Mouse (Mus musculus) stomach, embryonic 16.5 days (tissue): ENCODE measurements around the gene Gm49403. TPM values are rescaled to one million over a fixed set of nuclear protein-coding genes. Genes with fewer than 3 reads are reported as not detected.

Experiments
- ATAC-seq: fragments of 200-750 bp; cut with Nextera tagmentation; 2 replicates; pipeline ENCODE4 v1.8.0; 2017; ENCODE audit warnings: moderate number of reproducible peaks, moderate TSS enrichment; ENCODE audit not compliant: insufficient read depth, low FRiP score
- H3K27ac ChIP-seq: fragments of 300-500 bp; sonication (generic); 2 replicates; pipeline ENCODE4 v1.5.1; 2014; ENCODE audit warnings: low read length
- H3K27me3 ChIP-seq: fragments of 300-500 bp; sonication (generic); 2 replicates; pipeline ENCODE4 v1.6.1; 2014; ENCODE audit warnings: low read length, control low read depth, mixed read lengths; ENCODE audit not compliant: control insufficient read depth, insufficient read depth
- H3K36me3 ChIP-seq: fragments of 300-500 bp; sonication (generic); 2 replicates; pipeline ENCODE4 v1.6.1; 2014; ENCODE audit warnings: low read length; ENCODE audit not compliant: control insufficient read depth, insufficient read depth
- H3K4me1 ChIP-seq: fragments of 300-500 bp; sonication (generic); 2 replicates; pipeline ENCODE4 v1.6.1; 2014; ENCODE audit warnings: low read length, control low read depth, mixed read lengths; ENCODE audit not compliant: control insufficient read depth, insufficient read depth
- H3K4me2 ChIP-seq: fragments of 300-500 bp; sonication (generic); 2 replicates; pipeline ENCODE4 v1.6.1; 2014; ENCODE audit warnings: low read depth, low read length, mixed read lengths
- H3K4me3 ChIP-seq: fragments of 300-500 bp; sonication (generic); replicated peaks from 2 replicates; pipeline ENCODE4 v1.5.1; 2014; ENCODE audit warnings: mild to moderate bottlenecking, low read length
- H3K9ac ChIP-seq: fragments of 300-500 bp; sonication (generic); 2 replicates; pipeline ENCODE4 v1.6.1; 2014; ENCODE audit warnings: low read length
- H3K9me3 ChIP-seq: fragments of 300-500 bp; sonication (generic); replicated peaks from 2 replicates; pipeline ENCODE4 v1.6.1; 2016; ENCODE audit warnings: low read length, control low read depth; ENCODE audit not compliant: control insufficient read depth
- WGBS: fragments of 180-500 bp; shearing (Covaris S2); extraction: QIAGEN DNeasy Blood & Tissue Kit; methylation state at CpG from one replicate; pipeline ENCODE4 v1.1.7; 2014; 5-methylcytosine and 5-hydroxymethylcytosine counted together
- polyA plus RNA-seq: library from polyadenylated mRNA; unstranded; fragments of >200 nt; fragmentation: Nextera tagmentation; extraction: Ambion mirVana; gene quantifications from 2 replicates; pipeline ENCODE4 v1.2.1, GENCODE M21; 2015

Gene Gm49403
- polyA plus RNA-seq, 1 experiment from 2014 or later, result not detected

DNA sequence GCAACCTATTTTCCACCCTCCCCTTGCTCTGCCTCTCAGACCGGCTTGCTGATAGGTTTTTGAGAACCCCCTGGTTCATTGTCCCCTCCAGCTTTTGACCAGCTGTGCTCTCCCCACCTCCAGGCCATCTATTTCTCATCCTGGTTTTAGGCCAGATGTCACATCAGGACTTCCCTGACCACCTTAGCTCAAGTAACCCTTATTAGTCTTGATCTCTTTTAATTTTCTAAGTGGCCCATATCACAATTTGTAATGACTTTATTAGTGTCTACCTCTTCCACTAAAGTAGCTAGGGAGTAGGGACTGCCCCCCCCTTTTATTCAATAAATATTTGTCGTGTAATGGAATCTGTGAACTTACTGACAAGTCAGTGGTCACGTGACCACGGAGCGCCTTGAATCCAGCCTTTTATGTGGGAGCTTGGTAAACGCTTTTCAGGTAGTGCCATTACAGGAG is 37.1 kb downstream of the Gm49403 start:
- H3K27ac ChIP-seq, result peak overlapping the region; percentile 95
- H3K4me2 ChIP-seq, result peak overlapping the region; percentile 82
- H3K9ac ChIP-seq, result peak overlapping the region; percentile 86
- peak overlapping the region; percentile 82 for H3K4me3 ChIP-seq
- ATAC-seq, result peak; percentile 18; the same call in 1 of the 2 replicates
- 2% methylated on average over 6 of the region's 6 CpGs for WGBS
- H3K9me3 ChIP-seq, result no peaks in the 10 kb centered on the region
- no peaks in the 10 kb centered on the region for H3K27me3 ChIP-seq
- H3K36me3 ChIP-seq, result peaks cover 9% of the 10 kb centered on the region; the same call in 1 of the 2 replicates
- H3K4me1 ChIP-seq, result peaks cover 9% of the 10 kb centered on the region

DNA sequence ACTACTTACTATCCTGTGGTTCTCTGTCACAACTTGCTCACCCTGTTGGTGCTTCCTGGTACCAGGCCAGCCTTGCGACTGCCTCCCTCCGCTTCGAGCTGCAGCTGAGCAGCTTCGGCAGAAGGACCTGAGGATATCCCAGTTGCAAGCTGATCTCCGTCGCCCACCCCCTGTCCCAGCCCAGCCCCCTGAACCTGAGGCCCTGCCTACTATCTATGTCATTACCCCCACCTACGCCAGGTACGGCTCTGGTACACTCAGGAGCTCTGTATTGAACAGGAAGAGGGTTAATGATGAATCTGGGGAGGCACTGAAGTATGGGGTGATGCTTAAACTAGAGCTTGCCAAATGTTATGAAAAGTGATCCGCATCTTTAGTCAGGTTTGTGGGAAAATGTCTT is 38.0 kb downstream of the Gm49403 start:
- 74% methylated on average over 9 of the region's 9 CpGs for WGBS
- H3K4me3 ChIP-seq, result 0 out of 2 replicates have a peak overlapping the region, but pooled peaks have one; percentile 3
- H3K9me3 ChIP-seq, result no peaks in the 10 kb centered on the region
- no peaks in the 10 kb centered on the region for H3K27me3 ChIP-seq
- peak overlapping the region; percentile 82 for H3K4me2 ChIP-seq
- 0 out of 2 replicates have a peak, but pooled peaks cover 3% of the 10 kb centered on the region for H3K36me3 ChIP-seq
- ATAC-seq, result no peak
- peak overlapping the region; percentile 27; the same call in 1 of the 2 replicates for H3K9ac ChIP-seq
- H3K27ac ChIP-seq, result no peak overlapping the region
- H3K4me1 ChIP-seq, result peaks cover 9% of the 10 kb centered on the region

GRCm38 (mm10) chr19:8926766-8927165 is 43.0 kb downstream of the Gm49403 start:
- Histone ChIP-seq H3K9ac (no peak overlapping the region), H3K4me1 (peaks cover 16% of the 10 kb centered on the region), H3K4me3 (no peak overlapping the region), H3K36me3 (no peaks in the 10 kb centered on the region), H3K4me2 (no peak overlapping the region), H3K27ac (no peak overlapping the region), H3K9me3 (no peaks in the 10 kb centered on the region), H3K27me3 (no peaks in the 10 kb centered on the region)
- 93% methylated on average over 2 of the region's 2 CpGs for WGBS
- no peak for ATAC-seq

GRCm38 (mm10) chr19:8927891-8928525 is 44.3 kb downstream of the Gm49403 start:
- Histone ChIP-seq H3K9ac (no peak overlapping the region), H3K27me3 (no peaks in the 10 kb centered on the region), H3K4me1 (peaks cover 15% of the 10 kb centered on the region), H3K27ac (no peak overlapping the region), H3K9me3 (no peaks in the 10 kb centered on the region), H3K4me2 (no peak overlapping the region), H3K36me3 (no peaks in the 10 kb centered on the region), H3K4me3 (no peak overlapping the region)
- WGBS, result 80% methylated on average over 12 of the region's 12 CpGs
- no peak for ATAC-seq

GRCm38 (mm10) chr19:8928689-8929223 is 45.0 kb downstream of the Gm49403 start:
- Histone ChIP-seq H3K27me3 (no peaks in the 10 kb centered on the region), H3K4me3 (peak overlapping the region; percentile 77), H3K9ac (peak overlapping the region; percentile 84), H3K4me1 (peaks cover 15% of the 10 kb centered on the region), H3K36me3 (peaks cover 5% of the 10 kb centered on the region), H3K4me2 (peak overlapping the region; percentile 74), H3K9me3 (no peaks in the 10 kb centered on the region), H3K27ac (peak overlapping the region; percentile 88; the same call in 1 of the 2 replicates)
- WGBS, result 24% methylated on average over 16 of the region's 16 CpGs
- peak; percentile 3; the same call in 1 of the 2 replicates for ATAC-seq

- Histone ChIP-seq H3K36me3 (peaks cover 9% of the 10 kb centered on the region), H3K9ac (peak within 1 kb of the TSS; percentile 84), H3K27me3 (no peaks in the 10 kb centered on the region), H3K4me1 (peaks cover 15% of the 10 kb centered on the region), H3K4me2 (peak within 1 kb of the TSS; percentile 74), H3K9me3 (no peaks in the 10 kb centered on the region), H3K4me3 (peak within 1 kb of the TSS; percentile 77), H3K27ac (peak within 1 kb of the TSS; percentile 88)
- ATAC-seq, result peak; percentile 81
- under 1% methylated on average over 66 of the region's 74 CpGs for WGBS
These were observed 45.7 kb downstream of the Gm49403 start, which contains the start of the genes Rom1 and Eml3 for GRCm38 (mm10) chr19:8929224-8930088. Gene Rom1 (minus strand): TSS chr19:8929356. Gene Eml3 (plus strand): TSS chr19:8929552.

DNA sequence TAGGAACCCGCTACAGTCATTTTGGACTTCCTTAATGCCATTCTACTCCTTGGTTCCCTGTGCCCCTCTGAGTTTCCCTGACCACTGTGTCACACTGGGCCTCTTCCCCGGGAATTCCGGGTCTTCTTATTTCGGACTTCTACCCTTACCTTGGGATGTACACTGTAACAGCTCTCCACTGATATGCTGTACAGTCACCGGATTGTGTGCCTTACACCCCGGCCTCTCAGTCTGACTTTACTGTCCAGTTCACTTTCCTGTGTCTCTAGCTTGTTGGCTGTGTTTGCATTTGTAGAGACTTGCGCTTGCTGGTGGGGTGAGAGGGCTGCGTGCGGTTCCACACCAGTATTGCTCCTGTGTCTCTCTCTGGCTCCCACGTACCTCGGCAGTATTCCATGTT is 46.4 kb downstream of the Gm49403 start:
- no peak for ATAC-seq
- peaks cover 15% of the 10 kb centered on the region for H3K4me1 ChIP-seq
- no peaks in the 10 kb centered on the region for H3K27me3 ChIP-seq
- H3K9ac ChIP-seq, result peak overlapping the region; percentile 84
- peak overlapping the region; percentile 77 for H3K4me3 ChIP-seq
- H3K27ac ChIP-seq, result peak overlapping the region; percentile 88
- H3K4me2 ChIP-seq, result peak overlapping the region; percentile 74
- no peaks in the 10 kb centered on the region for H3K9me3 ChIP-seq
- WGBS, result 4% methylated on average over 11 of the region's 11 CpGs
- H3K36me3 ChIP-seq, result peaks cover 9% of the 10 kb centered on the region

DNA sequence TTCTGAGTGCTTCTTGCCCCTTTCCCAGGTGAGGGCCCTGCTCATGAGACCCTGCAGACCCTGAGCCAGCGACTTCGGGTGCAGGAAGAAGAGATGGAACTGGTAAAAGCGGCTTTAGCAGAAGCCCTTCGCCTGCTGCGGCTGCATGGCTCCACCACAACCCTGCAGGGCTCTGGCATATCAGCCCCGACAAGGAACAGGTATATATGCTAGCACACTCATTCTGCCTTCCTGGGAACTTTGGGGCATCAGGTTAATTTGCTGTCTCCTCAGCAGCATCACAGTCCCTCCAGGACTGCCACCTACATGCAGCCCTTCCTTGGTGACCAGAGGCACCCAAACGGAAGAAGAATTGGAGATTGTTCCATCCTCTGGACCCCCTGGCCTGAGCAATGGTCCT is 47.0 kb downstream of the Gm49403 start:
- H3K9me3 ChIP-seq, result no peaks in the 10 kb centered on the region
- WGBS, result 89% methylated on average over 7 of the region's 7 CpGs

More for the DNA sequence above, 47.0 kb downstream of the Gm49403 start:
- H3K27ac ChIP-seq, result peak overlapping the region; percentile 44
- H3K4me3 ChIP-seq, result peak overlapping the region; percentile 77
- H3K9ac ChIP-seq, result peak overlapping the region; percentile 84
- H3K27me3 ChIP-seq, result no peaks in the 10 kb centered on the region
- H3K4me1 ChIP-seq, result peaks cover 15% of the 10 kb centered on the region
- peak overlapping the region; percentile 74 for H3K4me2 ChIP-seq
- peaks cover 9% of the 10 kb centered on the region for H3K36me3 ChIP-seq
- ATAC-seq, result no peak
